Mouse (Mus musculus): Measurements from ENCODE around the gene Ccl6.

- TF ChIP-seq CTCF (IDR thresholded peaks at IDR 0.05; ENCODE audit: control insufficient read depth, insufficient read depth, low read length), result no peak
- no peak for TF ChIP-seq POLR2A (IDR thresholded peaks at IDR 0.05; ENCODE audit: borderline replicate concordance, control insufficient read depth, low read depth, low read length)
Measured at GRCm38 (mm10) chr11:83619037-83619436, 26.1 kb upstream of the Ccl6 start.
